Mouse (Mus musculus): ENCODE data around the gene Tmem11.

DNA sequence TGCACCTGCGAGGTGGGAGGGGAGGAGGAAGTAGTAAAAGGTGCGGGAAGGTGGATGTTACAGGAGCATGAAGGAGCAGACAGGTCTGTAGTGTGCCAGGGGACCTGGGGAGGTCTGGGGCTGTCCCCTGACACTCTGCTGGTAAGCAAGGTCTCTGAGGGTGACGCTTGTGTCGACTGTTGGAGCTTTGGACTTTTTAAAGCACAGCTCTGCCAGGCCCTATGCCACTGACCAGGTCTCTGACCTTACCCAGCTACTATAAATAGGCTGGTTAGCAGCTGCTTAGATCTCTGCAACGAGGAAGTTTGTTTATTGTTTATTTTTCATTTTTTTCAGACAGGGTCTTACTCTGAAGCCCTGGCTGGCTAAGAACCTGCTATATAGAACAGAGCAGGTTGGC is 33.7 kb downstream of the Tmem11 start:
- TF ChIP-seq CTCF (IDR thresholded peaks at IDR 0.05; ENCODE audit: low read depth, low read length), result no peak
- no peak for TF ChIP-seq GATA1 (IDR thresholded peaks at IDR 0.05; ENCODE audit: borderline replicate concordance, low read length)
- no peak for TF ChIP-seq TAL1 (conservative IDR thresholded peaks at IDR 0.05; ENCODE audit: low read depth, low read length)
- no peak for TF ChIP-seq GATA2 (IDR thresholded peaks at IDR 0.05; ENCODE audit: borderline replicate concordance, low read depth, low read length)

All from G1E (cell line).